Mouse (Mus musculus) liver, embryonic 14.5 days (tissue): ENCODE measurements around the gene Kdm2a.

Source experiments
- CTCF ChIP-seq: IDR thresholded peaks from 2 replicates; pipeline ENCODE4 v1.5.1; 2016; ENCODE audit warnings: antibody characterized with exemption, low read depth, control low read depth
- EP300 ChIP-seq: IDR thresholded peaks from 2 replicates; pipeline ENCODE4 v1.6.1; 2016; ENCODE audit warnings: antibody characterized with exemption, low read depth

DNA sequence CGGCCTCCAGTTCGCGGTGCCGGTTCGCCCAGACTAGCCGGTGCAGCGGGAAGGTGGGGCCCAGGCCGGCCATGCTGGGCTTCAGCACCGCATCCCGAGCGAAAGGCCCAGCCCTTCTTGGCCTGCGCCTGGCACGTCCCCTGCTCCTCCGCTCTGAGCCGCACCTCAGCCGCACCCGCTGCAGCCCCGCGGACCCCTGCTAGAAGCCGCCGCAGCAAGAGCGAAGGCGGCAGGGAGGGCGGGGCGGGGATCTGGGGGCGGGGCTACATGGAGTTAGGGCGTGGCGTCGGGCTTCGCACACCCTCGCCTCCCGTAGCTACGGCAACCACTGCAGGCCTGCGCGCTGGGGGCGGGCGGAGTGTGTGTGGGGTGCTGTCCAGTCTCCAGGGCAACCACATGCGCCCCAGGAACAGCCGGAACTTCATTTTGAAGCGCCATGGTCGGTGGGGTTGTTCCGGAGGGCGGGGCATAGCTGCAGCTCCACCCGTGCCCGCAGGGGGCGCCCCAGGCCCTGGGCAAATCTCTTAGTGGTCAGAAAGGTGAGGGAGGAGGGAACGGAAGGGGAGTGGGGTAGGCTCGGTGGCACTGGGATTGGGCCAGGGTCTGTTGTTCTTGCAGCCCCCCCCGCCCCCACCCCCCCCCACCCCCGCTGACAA, 115.1 kb downstream of the Kdm2a start, which contains the start of gene Ankrd13d:
- TF ChIP-seq CTCF (peak; percentile 85), EP300 (no peak)
